Mouse (Mus musculus) CD4-positive naive resting alpha-beta T cell, adult 57 days (primary cell): ENCODE data around the gene Rpl22. TPM values are rescaled to one million over a fixed set of nuclear protein-coding genes. Genes with fewer than 3 reads are reported as not detected.

Source experiments
- total RNA-seq: library from RNA; stranded (reverse); gene quantifications from one replicate; pipeline ENCODE4 v1.2.4, GENCODE M21; 2023

Rpl22 gene
- 1,074 TPM for total RNA-seq

GRCm38 (mm10) chr4:152325574-152326411 is at the start of gene Rpl22:
Gene Rpl22 (plus strand): TSS chr4:152325742.

GRCm38 (mm10) chr4:152291562-152291961 is 34.0 kb upstream of the Rpl22 start, which contains the start of gene Hes3:
Gene Hes3 (minus strand): TSS chr4:152291662.

GRCm38 (mm10) chr4:152296874-152297861 is 28.4 kb upstream of the Rpl22 start, which contains the start of gene Icmt:
Gene Icmt (plus strand): TSS chr4:152297227.

GRCm38 (mm10) chr4:152318517-152319234 is 6.9 kb upstream of the Rpl22 start, which contains the start of gene Rnf207:
Gene Rnf207 (minus strand): TSS chr4:152318993.

GRCm38 (mm10) chr4:152338419-152339292 is 13.1 kb downstream of the Rpl22 start, which contains the start of gene Chd5:
Gene Chd5 (plus strand): TSS chr4:152338651.

Other genes starting within 250 kb of the Rpl22 start
- gene Tnfrsf25, start 209.8 kb upstream of the Rpl22 start, total RNA-seq, result 45.9 TPM
- gene Espn, start 173.4 kb upstream of the Rpl22 start, total RNA-seq, result 2.6 TPM
- gene Hes2, start 166.9 kb upstream of the Rpl22 start, total RNA-seq, result not detected
- gene Acot7, start 147.6 kb upstream of the Rpl22 start, total RNA-seq, result 8.2 TPM
- 0.21 TPM for gene Gpr153, start 51.5 kb upstream of the Rpl22 start, total RNA-seq
- gene Hes3, start 34.1 kb upstream of the Rpl22 start, total RNA-seq, result not detected
- gene Icmt, start 28.5 kb upstream of the Rpl22 start, total RNA-seq, result 20.5 TPM
- not detected for gene Rnf207, start 6.7 kb upstream of the Rpl22 start, total RNA-seq
- 0.09 TPM for gene Chd5, start 12.9 kb downstream of the Rpl22 start, total RNA-seq
- 1.5 TPM for gene Nphp4, start 151.0 kb downstream of the Rpl22 start, total RNA-seq
- 202 TPM for gene Kcnab2, start 152.1 kb downstream of the Rpl22 start, total RNA-seq